Mouse (Mus musculus): Measurements from ENCODE around the gene Elk3. TPM values are rescaled to one million over a fixed set of nuclear protein-coding genes. Genes with fewer than 3 reads are reported as not detected.

Gene Elk3
- total RNA-seq, 2 experiments from 2014 or later: 64.1 to 67.2 TPM

- intact Hi-C loops (cut with DNase I): no loop called here
- DNase-seq: no peak
Observed at GRCm38 (mm10) chr10:93275212-93276136, 35.5 kb downstream of the Elk3 start.

GRCm38 (mm10) chr10:93274277-93274696, 36.6 kb downstream of the Elk3 start:
- DNase-seq: no peak
- intact Hi-C loops (cut with DNase I): no loop called here

DNA sequence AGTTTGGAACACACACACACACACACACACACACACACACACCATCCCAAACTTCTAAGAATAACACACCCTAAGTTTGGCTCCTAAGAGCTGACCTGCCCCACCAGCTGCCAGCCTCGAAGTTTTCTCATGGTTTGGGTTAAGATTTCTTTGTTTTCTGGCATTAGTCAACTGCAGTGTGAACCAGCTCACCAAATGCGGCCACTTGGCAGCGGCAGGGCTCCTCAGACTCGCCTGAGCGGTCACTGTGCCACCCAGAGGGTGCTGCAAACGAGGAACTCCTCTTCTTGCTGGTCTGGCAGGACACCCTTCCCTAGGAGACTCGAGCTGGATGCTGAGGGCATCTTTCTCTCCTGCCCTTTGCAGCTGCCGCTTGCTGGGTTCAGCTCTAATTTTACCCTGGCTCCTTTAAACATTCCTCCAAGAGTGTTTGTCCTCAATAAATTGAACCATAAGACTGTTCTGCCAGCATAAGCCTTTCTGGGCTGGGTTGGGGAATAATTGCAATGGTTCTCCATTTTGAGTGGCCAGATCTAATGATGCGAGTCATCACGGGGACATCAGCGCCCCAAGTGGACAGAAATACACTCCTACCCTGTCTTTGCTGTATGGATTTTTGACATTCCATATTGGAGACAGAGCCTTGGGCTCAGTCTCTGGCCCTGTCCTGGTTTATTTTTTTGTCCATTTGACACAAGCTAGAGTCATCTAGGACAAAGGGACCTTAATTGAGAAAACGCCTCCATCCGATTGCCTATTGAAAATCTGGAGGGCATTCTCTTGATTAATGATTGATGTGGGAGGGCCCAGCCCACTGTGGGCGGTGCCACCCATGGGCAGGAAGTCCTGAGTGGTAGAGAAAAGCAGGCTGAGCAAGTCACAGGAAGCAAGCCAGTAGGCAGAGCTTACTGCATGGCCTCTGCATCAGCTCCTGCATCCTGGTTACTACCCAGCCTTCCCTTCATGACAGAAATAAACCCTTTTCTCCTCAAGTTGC, 37.7 kb downstream of the Elk3 start:
- no peak for DNase-seq
- intact Hi-C loops (cut with DNase I): no loop called here

- intact Hi-C loops (cut with DNase I): no loop called here
Observed at GRCm38 (mm10) chr10:93271831-93272230, 39.1 kb downstream of the Elk3 start.

GRCm38 (mm10) chr10:93270889-93271460, 40.0 kb downstream of the Elk3 start:
- DNase-seq: no peak
- intact Hi-C loops (cut with DNase I): no loop called here

More at GRCm38 (mm10) chr10:93271831-93272230, 39.1 kb downstream of the Elk3 start:
- DNase-seq: peak in 1 of 2 experiments; percentile 57

DNA sequence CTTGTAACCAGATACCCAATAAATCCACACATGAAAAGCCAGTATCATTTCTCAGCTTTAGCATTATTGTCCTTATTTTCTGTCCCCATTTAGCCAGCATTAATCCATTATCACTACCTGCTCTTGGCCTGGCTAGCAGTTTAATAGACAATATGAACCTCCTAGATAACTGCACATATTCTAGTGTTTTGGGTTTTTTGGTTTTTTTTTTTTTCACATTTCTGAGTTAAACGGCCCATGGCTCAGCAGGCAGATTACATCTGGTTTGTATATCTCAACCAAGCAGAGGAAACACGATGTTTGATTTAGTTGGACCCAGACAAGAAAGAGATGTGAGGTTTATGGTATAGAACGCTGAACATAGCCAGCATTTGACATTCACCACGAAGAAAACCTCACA, 41.2 kb downstream of the Elk3 start:
- intact Hi-C loops (cut with DNase I): loop anchor here (5.0 kb wide), 1 partner anchor 37 kb away; no protein-coding TSS in a partner anchor
- DNase-seq: no peak

DNA sequence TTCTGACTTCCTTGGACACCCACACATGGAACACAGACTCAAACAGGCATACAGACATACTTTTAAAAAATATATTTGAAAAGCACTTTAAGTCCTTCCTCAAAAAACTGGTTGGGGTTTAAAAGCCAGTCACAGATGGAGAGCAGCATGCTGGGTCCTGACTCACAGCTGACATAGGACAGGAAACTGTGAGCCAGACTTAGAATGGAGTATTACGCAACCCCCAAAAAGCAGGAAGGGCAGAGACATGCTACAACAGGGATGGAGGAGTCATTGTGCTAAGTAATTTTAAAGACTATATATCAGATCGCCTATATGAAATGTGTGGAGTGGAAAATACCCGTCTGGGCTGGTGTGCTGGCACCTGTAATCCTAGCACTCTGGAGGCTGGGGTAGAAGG, 42.6 kb downstream of the Elk3 start:
- DNase-seq: no peak
- intact Hi-C loops (cut with DNase I): loop anchor here (5.0 kb wide), 1 partner anchor 36 kb away; no protein-coding TSS in a partner anchor

- no peak for DNase-seq
- intact Hi-C loops (cut with DNase I): loop anchor here (5.0 kb wide), 1 partner anchor 35 kb away; no protein-coding TSS in a partner anchor
Observed at GRCm38 (mm10) chr10:93267509-93267908, 43.4 kb downstream of the Elk3 start.

DNA sequence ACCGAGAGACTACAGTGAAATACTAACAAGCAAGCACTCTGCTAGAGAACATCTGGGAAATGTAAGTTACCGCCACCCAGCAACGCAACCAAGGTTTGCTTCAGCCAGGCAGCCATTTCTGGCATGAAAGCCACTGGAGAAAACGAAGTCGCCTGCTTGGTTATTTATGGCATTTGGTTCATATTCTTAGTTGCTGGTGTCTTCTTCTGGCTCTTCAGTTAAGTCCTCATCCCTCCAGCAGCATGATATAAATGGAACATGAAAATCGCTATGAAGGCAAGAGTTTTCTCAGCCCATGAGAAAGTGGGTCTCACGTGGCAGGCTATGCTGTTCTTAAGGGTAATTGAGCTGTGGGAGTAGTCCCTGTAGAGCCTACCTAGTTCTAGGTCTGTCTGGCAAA, 44.4 kb downstream of the Elk3 start:
- intact Hi-C loops (cut with DNase I): loop anchor here (5.0 kb wide), 1 partner anchor 34 kb away; no protein-coding TSS in a partner anchor

DNA sequence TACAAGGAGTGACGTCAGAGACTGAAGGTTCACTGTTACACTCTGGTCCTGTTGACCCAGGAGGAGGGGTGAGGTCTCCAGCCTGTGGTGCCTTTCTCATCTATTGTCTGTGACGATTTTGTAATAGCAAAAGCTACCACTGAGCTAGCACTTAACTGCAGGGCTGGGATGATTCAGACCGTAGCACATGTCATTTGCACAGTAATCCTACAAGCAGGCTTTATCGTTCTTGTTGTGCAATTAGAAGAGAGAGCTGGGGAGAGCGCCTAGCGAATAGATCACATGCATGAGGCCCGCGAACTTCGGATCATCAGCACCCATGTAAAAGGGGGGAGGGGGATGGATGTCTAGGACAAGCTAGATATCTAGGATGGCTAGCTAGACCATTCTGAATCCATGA, 45.1 kb downstream of the Elk3 start:
- intact Hi-C loops (cut with DNase I): loop anchor here (5.0 kb wide), 1 partner anchor 34 kb away; no protein-coding TSS in a partner anchor
- DNase-seq: no peak

More for the DNA sequence above, 44.4 kb downstream of the Elk3 start:
- DNase-seq: no peak

DNA sequence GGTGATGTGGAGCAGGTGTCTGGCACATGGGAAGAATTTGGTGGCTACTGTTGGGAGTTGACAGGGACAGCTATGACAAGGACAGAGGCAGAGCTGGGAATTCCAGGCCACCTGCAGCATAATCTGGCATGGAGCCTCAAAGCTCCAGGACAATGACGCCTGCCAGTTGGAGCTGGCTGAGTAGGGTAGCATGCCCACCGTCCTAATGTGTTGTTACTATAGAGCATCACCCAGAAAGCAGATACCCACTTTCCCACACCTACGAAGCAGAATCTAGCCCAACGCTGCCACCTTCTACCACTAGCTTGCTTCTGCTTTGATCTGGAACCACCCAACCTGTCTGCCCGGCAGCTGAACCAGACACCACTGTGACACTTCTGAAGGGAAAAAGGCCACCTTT, 46.9 kb downstream of the Elk3 start:
- intact Hi-C loops (cut with DNase I): no loop called here
- DNase-seq: no peak

- intact Hi-C loops (cut with DNase I): no loop called here
Observed at GRCm38 (mm10) chr10:93263431-93263830, 47.5 kb downstream of the Elk3 start.

GRCm38 (mm10) chr10:93261981-93262499, 48.9 kb downstream of the Elk3 start:
- no peak for DNase-seq
- intact Hi-C loops (cut with DNase I): no loop called here

More at GRCm38 (mm10) chr10:93263431-93263830, 47.5 kb downstream of the Elk3 start:
- no peak for DNase-seq

GRCm38 (mm10) chr10:93261132-93261980, 49.6 kb downstream of the Elk3 start:
- peak in 1 of 2 experiments; percentile 53 for DNase-seq
- intact Hi-C loops (cut with DNase I): no loop called here

DNA sequence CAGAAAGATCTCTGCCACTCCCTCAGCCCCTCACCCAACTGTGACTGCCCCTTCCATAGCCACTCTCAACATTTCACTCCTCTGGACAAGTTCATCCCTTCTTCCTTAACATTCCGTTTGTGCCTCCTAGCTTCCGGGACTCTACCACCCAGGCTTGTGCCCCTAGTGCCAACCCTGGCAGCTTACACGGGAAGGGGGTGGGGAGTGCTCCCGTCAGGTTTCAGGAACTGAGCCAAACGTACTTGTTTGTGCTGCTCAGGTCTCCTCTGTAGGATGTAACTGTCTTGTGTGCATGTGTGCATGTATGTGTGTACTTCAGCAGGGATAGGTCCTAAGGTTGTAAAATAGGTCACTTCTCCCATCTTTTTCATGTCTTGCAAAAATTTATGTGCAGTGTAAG, 51.1 kb downstream of the Elk3 start:
- DNase-seq: no peak
- intact Hi-C loops (cut with DNase I): no loop called here

- intact Hi-C loops (cut with DNase I): no loop called here
- no peak for DNase-seq
Observed at GRCm38 (mm10) chr10:93255294-93255693, 55.6 kb downstream of the Elk3 start.

DNA sequence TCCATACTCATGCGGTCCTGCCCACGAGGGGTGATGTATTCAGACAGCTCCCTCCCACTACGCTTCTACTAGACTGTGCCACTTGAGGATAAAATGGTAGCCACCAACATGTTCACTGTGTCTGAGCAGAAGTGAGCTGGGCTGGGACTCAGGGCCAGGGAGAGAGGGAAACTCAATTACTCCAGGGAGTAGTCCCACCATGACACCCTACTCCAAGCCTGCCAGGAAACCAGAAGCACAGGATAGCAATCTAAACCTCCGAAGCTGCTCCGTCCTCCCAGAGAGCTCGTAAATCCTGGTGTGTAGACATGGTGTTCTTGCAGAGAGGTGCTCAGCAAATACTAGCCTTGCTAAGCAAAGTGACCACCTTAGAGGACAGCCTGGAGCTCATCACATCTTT, 57.8 kb downstream of the Elk3 start:
- no peak for DNase-seq
- intact Hi-C loops (cut with DNase I): no loop called here

GRCm38 (mm10) chr10:93252661-93253060, 58.3 kb downstream of the Elk3 start:
- intact Hi-C loops (cut with DNase I): no loop called here
- no peak for DNase-seq

DNA sequence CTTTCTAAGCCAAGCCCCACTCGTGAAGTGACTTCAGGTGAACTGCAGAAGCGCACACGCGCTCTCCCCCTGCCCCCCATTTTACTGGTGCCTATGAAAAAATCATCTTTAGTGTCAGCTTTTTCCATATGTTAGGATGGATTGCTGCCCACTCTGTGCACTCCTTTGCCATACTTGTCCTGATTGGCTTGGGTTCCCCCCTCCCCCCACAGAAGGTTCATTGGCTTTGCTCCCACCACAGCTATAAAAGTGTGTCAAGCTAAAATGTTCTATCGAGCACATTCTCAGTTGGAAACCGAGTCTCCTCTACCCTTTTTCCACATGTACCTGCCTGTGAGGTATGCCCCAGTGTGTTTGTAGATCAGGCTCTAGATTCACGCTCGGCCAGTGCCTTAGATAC, 59.5 kb downstream of the Elk3 start:
- intact Hi-C loops (cut with DNase I): no loop called here
- DNase-seq: no peak
